Mouse (Mus musculus) stomach, postnatal 0 days (tissue): ENCODE measurements at regions not wholly inside any gene's neighbourhood (a gene's known extent, or its start where the extent isn't known, plus 50 kb on each side); places are given as distances from the start of the nearest gene placed in this dataset.

Source experiments
- CTCF ChIP-seq: IDR thresholded peaks from 2 replicates; pipeline ENCODE4 v1.5.1; 2016; ENCODE audit warnings: antibody characterized with exemption, low read depth, mild to moderate bottlenecking, moderate library complexity
- EP300 ChIP-seq: optimal IDR thresholded peaks from 2 replicates; pipeline ENCODE3; 2016; ENCODE audit warnings: antibody characterized with exemption

- TF ChIP-seq CTCF: no peak
- no peak for TF ChIP-seq EP300
Observed at GRCm38 (mm10) chrX:68495144-68495493, 183.2 kb upstream of the Fmr1 start.
